Mouse (Mus musculus) limb, embryonic 14.5 days (tissue): ENCODE measurements at regions not wholly inside any gene's neighbourhood (a gene's known extent, or its start where the extent isn't known, plus 50 kb on each side); places are given as distances from the start of the nearest gene placed in this dataset.

Source experiments
- ATAC-seq: fragments of 200-750 bp; cut with Nextera tagmentation; 2 replicates; pipeline ENCODE4 v1.8.0; 2017; ENCODE audit warnings: low read depth, moderate number of reproducible peaks, moderate TSS enrichment; ENCODE audit not compliant: low FRiP score
- DNase-seq: peaks from one replicate; pipeline ENCODE4 v3.0.0-alpha.2; 2015; ENCODE audit warnings: low spot score
- H3K27ac ChIP-seq: fragments of 300-500 bp; sonication (generic); replicated peaks from 2 replicates; pipeline ENCODE4 v1.5.1; 2014; ENCODE audit warnings: low read depth, mild to moderate bottlenecking, low read length, moderate library complexity, mixed read lengths
- H3K27me3 ChIP-seq: fragments of 300-500 bp; sonication (generic); 2 replicates; pipeline ENCODE4 v1.6.1; 2014; ENCODE audit warnings: low read length, mixed read lengths; ENCODE audit not compliant: control insufficient read depth, insufficient read depth
- H3K36me3 ChIP-seq: fragments of 300-500 bp; sonication (generic); 2 replicates; pipeline ENCODE4 v1.6.1; 2014; ENCODE audit warnings: mild to moderate bottlenecking, low read length, moderate library complexity, mixed read lengths; ENCODE audit not compliant: control insufficient read depth, insufficient read depth
- H3K4me1 ChIP-seq: fragments of 300-500 bp; sonication (generic); 2 replicates; pipeline ENCODE4 v1.6.1; 2014; ENCODE audit warnings: antibody characterized with exemption, low read length, mixed read lengths; ENCODE audit not compliant: control insufficient read depth, insufficient read depth
- H3K4me2 ChIP-seq: fragments of 300-500 bp; sonication (generic); replicated peaks from 2 replicates; pipeline ENCODE4 v1.6.1; 2014; ENCODE audit warnings: low read depth, mild to moderate bottlenecking, low read length, moderate library complexity; ENCODE audit not compliant: severe bottlenecking
- H3K4me3 ChIP-seq: fragments of 300-500 bp; sonication (generic); replicated peaks from 2 replicates; pipeline ENCODE4 v1.5.1; 2014; ENCODE audit warnings: low read length
- H3K9ac ChIP-seq: fragments of 300-500 bp; sonication (generic); 2 replicates; pipeline ENCODE4 v1.6.1; 2014; ENCODE audit warnings: mild to moderate bottlenecking, low read depth, low read length, moderate library complexity; ENCODE audit not compliant: severe bottlenecking
- H3K9me3 ChIP-seq: fragments of 300-500 bp; sonication (generic); 2 replicates; pipeline ENCODE4 v1.6.1; 2016; ENCODE audit warnings: low read length; ENCODE audit not compliant: control insufficient read depth
- POLR2A ChIP-seq: fragments of 200-500 bp; IDR thresholded peaks from 2 replicates; pipeline ENCODE4 v1.8.0; 2012; ENCODE audit warnings: inconsistent platforms, mild to moderate bottlenecking, moderate library complexity, borderline replicate concordance; ENCODE audit not compliant: insufficient read depth, insufficient read length; ENCODE audit errors: extremely low read depth
- WGBS: fragments of 180-500 bp; shearing (Covaris S2); extraction: QIAGEN DNeasy Blood & Tissue Kit; methylation state at CpG from one replicate; pipeline ENCODE4 v1.1.7; 2014; 5-methylcytosine and 5-hydroxymethylcytosine counted together

DNA sequence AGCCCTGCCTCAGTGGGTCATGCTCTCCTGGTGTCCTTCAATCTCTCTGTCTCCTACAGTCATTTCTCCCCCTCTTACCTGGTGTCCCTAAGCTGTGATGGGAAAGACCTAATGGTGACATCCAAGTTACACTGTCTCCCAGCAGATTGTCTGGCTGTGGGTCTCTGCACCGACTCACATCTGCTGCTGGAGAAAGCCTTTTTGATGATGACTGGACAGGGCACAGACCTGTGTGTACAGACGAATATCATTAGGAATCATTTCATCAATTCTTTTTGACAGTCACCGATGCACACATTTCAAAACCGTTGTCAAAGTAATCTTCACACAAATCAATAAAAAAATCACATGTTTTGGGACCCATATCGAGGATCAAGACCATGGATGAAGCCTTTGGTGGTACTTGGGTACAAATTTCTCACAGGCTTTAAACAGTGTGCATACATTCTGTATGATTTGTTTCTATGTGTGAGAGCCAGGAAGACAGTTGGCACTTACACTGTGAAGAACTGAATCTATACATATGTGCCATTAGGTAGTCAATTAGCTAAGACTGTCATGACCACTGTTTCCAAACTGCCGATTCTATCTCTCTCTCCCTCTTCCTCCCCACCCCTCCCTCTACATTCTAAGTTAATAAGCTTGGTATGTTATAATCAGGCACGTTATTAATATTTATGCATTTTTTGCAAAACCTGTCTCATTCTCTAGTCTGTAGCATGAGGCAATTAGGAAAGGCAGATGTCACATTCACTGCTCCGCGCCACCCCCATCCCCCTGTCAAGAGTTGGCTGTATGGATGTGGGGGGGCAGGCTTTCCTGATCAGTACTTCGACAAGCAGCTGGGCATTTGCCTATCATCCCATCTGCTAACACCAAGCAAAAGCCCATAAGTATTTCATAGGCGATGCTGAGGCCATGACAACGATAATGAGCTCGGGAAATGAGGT lies 192.5 kb upstream of the Fam3c start:
- H3K4me3 ChIP-seq: no peak overlapping the region
- H3K9ac ChIP-seq: no peak overlapping the region
- no peaks in the 10 kb centered on the region for H3K4me1 ChIP-seq
- DNase-seq: no peak
- H3K27me3 ChIP-seq: no peaks in the 10 kb centered on the region
- ATAC-seq: no peak
- TF ChIP-seq POLR2A: no peak
- H3K4me2 ChIP-seq: no peak overlapping the region
- WGBS: 83% methylated on average over 13 of the region's 13 CpGs
- no peak overlapping the region for H3K27ac ChIP-seq
- no peaks in the 10 kb centered on the region for H3K36me3 ChIP-seq
- no peaks in the 10 kb centered on the region for H3K9me3 ChIP-seq

DNA sequence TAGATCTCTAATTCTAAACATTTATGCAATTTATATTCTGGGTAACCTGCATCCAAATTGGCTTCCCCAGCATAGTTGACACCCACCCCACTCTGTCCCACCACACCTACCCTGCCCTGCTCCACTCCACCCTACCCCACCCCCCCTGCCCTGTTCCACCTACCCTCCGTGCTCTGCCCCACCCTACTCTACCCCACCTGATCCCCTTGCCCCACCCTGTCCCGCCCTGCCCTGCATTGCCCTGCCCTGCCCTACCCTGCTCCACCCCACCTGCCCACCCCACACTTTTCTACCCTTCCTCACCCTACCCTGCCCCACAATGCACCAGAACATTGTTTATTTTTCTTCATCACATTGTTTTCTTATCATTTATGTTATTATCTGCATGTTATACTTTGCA lies 185.6 kb upstream of the Fam3c start:
- WGBS: 92% methylated on average over 2 of the region's 2 CpGs
- no peak overlapping the region for H3K9ac ChIP-seq
- H3K4me2 ChIP-seq: no peak overlapping the region
- ATAC-seq (no peak), DNase-seq (no peak)
- no peak overlapping the region for H3K27ac ChIP-seq
- no peaks in the 10 kb centered on the region for H3K36me3 ChIP-seq
- TF ChIP-seq POLR2A: no peak
- no peaks in the 10 kb centered on the region for H3K27me3 ChIP-seq
- no peak overlapping the region for H3K4me3 ChIP-seq
- no peaks in the 10 kb centered on the region for H3K4me1 ChIP-seq
- H3K9me3 ChIP-seq: no peaks in the 10 kb centered on the region

DNA sequence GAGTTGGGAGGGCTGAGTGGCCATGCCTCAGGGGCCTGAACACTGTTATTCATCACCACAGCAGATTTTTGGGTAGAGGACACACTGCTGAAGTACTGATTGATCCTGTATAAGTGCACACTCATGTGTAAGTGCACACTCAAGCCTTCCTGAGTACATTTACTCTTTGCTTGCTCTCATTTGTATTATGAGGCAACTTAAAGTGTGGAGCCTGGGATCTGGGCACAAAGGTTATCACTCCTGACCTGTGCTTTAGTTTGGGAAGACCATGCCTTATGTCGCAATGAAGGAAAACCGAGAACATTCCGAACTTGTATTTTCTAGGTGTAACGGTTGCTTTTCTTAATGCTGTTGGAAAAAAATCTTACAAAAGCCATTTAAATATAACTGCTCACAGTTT lies 182.2 kb upstream of the Fam3c start:
- Histone ChIP-seq H3K4me2 (no peak overlapping the region), H3K27ac (no peak overlapping the region), H3K9ac (no peak overlapping the region), H3K36me3 (no peaks in the 10 kb centered on the region), H3K27me3 (no peaks in the 10 kb centered on the region), H3K9me3 (no peaks in the 10 kb centered on the region), H3K4me1 (no peaks in the 10 kb centered on the region), H3K4me3 (no peak overlapping the region)
- 93% methylated on average over 4 of the region's 4 CpGs for WGBS
- no peak for DNase-seq
- TF ChIP-seq POLR2A: no peak
- no peak for ATAC-seq

DNA sequence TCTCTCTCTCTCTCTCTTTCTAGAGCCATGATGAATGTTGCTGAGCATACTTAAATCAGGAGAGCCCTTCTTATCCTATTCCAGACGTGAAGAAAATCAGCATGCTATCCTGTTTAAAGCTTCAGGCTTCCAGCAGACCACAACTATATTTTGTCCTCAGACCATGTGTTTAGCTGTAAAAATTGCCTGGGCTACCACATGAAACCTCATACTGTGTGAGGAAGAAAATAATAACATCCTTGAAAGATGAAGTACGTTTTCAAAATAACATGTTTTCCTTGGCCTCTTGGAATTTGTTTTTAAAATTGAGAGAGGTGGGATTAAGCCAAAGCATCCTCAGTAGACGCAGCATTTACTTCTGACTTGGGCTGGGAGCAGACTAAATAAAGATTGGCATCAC lies 168.3 kb upstream of the Fam3c start:
- TF ChIP-seq POLR2A: no peak
- WGBS: 47% methylated on average over 3 of the region's 3 CpGs
- Histone ChIP-seq H3K9ac (no peak overlapping the region), H3K4me3 (no peak overlapping the region), H3K4me1 (no peaks in the 10 kb centered on the region), H3K27ac (no peak overlapping the region), H3K36me3 (no peaks in the 10 kb centered on the region), H3K9me3 (no peaks in the 10 kb centered on the region), H3K27me3 (no peaks in the 10 kb centered on the region), H3K4me2 (no peak overlapping the region)
- DNase-seq (no peak), ATAC-seq (no peak)

DNA sequence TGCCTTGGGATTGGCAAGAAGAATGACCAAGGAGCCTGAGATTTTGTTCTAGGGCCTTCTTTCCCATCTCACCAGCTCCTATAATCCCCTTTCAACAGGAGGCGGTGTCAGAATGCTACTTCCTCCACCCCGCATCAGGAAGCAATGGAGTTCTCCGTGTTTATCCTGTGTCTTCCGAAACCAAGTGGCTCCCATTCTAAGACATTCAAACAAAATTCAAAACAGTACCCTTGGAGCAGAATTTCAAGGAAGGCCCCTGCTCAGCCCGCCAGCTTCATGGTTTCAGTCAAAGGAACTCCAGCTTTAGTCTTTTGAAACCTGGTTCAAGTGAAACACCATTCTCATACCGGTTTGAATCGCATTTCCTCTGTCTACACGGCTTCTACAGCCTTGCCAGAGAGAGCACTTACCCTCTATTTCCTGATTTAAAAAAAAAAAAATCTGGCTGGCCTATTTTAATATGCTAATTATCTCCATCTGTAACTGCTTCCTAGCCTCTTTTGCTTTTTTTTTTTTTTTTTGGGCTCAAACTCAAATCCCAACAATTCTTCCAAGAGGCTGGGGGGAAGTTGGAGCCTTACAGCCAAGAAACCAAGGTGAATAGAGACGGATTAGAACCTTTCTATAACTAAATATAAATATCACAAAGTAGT lies 167.7 kb upstream of the Fam3c start:
- no peaks in the 10 kb centered on the region for H3K9me3 ChIP-seq
- H3K4me1 ChIP-seq: no peaks in the 10 kb centered on the region
- no peak overlapping the region for H3K4me3 ChIP-seq
- no peak overlapping the region for H3K9ac ChIP-seq
- DNase-seq (no peak), ATAC-seq (no peak)
- H3K27ac ChIP-seq: no peak overlapping the region
- TF ChIP-seq POLR2A: no peak
- no peak overlapping the region for H3K4me2 ChIP-seq
- H3K36me3 ChIP-seq: no peaks in the 10 kb centered on the region
- no peaks in the 10 kb centered on the region for H3K27me3 ChIP-seq
- 74% methylated on average over 9 of the region's 9 CpGs for WGBS
